Mouse (Mus musculus): Measurements from ENCODE around the gene Trem3.

DNA sequence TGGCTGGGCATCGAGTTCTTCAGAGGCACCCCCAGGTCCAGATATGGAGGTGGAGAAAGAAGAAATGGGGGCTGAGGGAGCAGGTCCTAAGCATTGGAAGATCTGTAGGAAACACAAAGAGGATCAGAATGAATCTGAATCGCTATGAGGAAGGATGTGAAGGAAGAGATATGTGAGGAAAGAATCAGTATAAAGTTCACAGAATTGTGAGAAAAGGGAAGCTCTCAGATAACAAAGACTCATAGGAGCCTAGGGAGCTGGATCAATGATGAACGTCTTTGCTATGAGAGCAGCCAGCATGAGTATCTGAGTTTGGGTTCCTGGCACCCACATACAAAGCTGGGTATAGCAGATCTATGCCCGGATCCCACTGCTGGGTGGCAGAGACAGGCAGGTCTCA lies 22.3 kb downstream of the Trem3 start:
- TF ChIP-seq CTCF (IDR thresholded peaks at IDR 0.05; ENCODE audit: extremely low read depth, insufficient read depth, insufficient read length, insufficient replicate concordance) (no peak), POLR2A (IDR thresholded peaks at IDR 0.05; ENCODE audit: low read depth, low read length) (no peak)
